Mouse (Mus musculus): ENCODE results near the gene Slc38a1.

GRCm38 (mm10) chr15:96642436-96643405 is at the start of gene Slc38a1:
- TF ChIP-seq POLR2A (IDR thresholded peaks at IDR 0.05; ENCODE audit: extremely low read depth, insufficient read depth, low read length), result no peak
- no peak for TF ChIP-seq CTCF (IDR thresholded peaks at IDR 0.05; ENCODE audit: low read depth, low read length)

Measured in liver, adult 2 months (tissue).